Mouse (Mus musculus): ENCODE results near the gene Gm16181. TPM values are rescaled to one million over a fixed set of nuclear protein-coding genes. Genes with fewer than 3 reads are reported as not detected.

Gene Gm16181
- total RNA-seq, 2 experiments from 2014 or later, result not detected

DNA sequence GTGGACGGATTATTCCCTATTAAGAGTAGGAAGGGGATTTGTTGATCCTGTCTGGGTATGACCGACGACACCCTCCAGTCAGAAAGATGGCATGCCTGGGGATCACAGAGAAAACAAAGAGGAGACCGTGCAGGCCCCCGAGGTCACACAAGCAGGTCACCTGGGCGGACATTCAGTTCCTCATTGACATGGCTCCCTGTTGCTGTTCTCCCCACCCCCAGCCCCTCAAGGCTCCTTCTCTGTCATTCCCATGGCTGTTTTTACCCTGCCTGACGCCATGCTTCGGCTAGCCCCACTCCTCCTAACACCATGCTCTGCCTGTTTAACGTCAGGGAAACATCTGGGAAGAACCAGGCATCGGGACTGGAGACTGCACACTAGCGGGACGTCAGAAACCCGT, 41.0 kb downstream of the Gm16181 start:
- no peak for DNase-seq (ENCODE audit: low spot score in 2 of 2)
- no peak for TF ChIP-seq CTCF (conservative IDR thresholded peaks at IDR 0.05)
- H3K4me3 ChIP-seq, result no peak overlapping the region
- no peak overlapping the region for H3K27ac ChIP-seq

DNA sequence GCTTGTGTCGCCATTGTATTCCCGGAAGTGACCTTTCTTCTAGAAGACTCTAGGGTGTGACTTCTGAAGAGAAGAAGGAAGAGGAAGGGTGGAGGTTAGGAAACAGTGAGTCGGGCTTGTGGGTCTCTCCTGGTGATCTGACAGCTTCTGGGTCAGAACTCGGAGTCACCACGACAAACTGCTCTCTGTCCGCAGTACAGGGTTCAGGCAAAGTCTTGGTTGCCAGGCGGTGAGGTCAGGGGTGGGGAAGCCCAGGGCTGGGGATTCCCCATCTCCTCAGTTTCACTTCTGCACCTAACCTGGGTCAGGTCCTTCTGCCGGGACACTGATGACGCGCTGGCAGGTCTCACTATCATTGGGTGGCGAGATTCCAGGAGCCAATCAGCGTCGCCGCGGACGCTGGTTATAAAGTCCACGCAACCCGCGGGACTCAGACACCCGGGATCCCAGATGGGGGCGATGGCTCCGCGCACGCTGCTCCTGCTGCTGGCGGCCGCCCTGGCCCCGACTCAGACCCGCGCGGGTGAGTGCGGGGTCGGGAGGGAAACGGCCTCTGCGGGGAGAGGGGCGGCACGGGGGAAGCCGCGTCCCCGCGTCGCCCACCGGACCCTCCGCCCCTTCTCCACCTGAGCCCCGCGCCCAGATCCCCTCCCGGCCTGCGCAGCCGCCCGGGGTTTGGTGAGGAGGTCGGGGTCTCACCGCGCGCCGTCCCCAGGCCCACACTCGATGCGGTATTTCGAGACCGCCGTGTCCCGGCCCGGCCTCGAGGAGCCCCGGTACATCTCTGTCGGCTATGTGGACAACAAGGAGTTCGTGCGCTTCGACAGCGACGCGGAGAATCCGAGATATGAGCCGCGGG, 42.3 kb downstream of the Gm16181 start, which contains the start of gene H2-D1:
Gene H2-D1, plus strand, starts transcription at position 67 of the 859 bp plus-strand sequence.
- TF ChIP-seq CTCF (conservative IDR thresholded peaks at IDR 0.05), result no peak
- Histone ChIP-seq H3K4me3 (peak within 1 kb of the TSS; percentile 61), H3K27ac (peak within 1 kb of the TSS; percentile 10; the same call in 1 of the 2 replicates)
- DNase-seq (ENCODE audit: low spot score in 2 of 2), result peak; percentile 94 to 99

DNA sequence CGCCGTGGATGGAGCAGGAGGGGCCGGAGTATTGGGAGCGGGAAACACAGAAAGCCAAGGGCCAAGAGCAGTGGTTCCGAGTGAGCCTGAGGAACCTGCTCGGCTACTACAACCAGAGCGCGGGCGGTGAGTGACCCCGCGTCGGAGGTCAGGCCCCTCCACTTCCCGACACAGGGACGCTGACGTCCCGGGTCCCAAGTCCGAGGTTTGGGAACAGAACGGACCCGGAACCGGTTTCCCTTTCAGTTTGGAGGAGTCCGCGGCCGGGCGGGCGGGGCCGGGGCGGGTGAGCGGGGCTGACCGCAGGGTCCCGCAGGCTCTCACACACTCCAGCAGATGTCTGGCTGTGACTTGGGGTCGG, 42.9 kb downstream of the Gm16181 start:
- H3K4me3 ChIP-seq, result peak overlapping the region; percentile 61
- TF ChIP-seq CTCF (conservative IDR thresholded peaks at IDR 0.05), result no peak
- DNase-seq (ENCODE audit: low spot score in 2 of 2), result no peak
- H3K27ac ChIP-seq, result peak overlapping the region; percentile 10; the same call in 1 of the 2 replicates

DNA sequence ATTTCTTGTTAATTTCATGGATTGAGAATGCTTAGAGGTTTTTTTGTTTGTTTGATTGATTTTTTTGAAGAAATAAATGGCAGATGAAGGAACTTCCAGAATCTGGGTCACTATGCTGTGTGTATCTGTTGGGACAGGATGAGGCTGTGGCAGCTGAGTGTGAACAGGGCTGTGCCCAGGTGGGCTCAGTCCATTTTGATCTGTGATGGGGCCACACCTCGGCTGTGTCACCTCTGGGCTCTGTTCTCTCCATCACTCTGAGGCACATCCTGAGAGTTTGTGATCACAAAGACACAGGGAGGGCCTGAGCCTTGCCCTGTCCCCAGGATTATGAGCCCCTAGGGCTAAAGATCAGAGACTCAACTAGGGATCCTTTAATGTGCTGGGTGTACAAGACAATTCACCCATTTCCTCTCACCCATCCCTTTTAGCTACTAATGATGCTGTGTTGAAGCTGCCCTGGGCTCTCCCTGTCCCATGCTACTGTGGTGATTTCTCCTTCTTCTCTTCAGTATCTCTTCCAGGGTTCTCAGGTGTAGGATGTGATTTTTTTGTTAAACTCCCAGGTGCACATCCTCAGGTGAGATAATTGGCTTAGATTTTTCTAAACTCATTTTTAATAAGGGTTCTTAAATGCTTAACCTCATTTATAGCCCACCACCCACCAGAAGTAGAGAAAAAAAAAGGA, 46.9 kb downstream of the Gm16181 start:
- Histone ChIP-seq H3K27ac (no peak overlapping the region), H3K4me3 (no peak overlapping the region)
- TF ChIP-seq CTCF (conservative IDR thresholded peaks at IDR 0.05), result no peak
- DNase-seq (ENCODE audit: low spot score in 2 of 2), result no peak

DNA sequence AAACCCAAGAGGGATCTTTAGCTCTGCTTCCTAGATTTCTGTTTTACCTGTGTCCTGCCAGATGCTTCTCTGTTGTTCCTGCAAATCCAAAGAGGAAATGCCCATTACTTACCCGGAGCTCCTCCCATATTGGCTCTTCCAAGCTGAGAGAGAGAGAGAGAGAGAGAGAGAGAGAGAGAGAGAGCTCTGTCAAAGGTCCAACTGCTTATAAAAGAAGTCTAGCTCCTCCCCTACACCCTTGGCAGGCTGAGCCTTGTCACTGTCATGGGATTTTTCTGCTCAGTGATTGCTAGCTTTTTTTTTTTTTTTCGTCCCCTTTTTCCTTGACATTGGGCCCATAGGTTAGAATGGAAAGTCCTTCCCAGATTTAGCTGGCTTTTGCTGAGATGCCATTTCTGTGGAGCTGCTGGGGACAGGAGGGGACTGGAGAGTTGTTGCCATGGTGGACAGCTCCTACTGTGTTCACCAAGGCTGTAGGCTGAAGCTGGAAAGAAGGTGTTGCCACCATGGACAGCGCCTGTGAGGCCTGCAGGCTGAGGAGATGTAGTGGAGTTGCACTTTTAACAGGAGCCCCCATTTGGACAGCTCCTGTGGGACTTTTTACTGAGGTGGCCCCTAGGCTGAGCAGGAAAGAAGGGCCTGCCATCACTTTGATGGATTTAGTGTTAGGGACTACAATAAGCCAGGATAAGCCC, 49.2 kb downstream of the Gm16181 start:
- no peak for TF ChIP-seq CTCF (conservative IDR thresholded peaks at IDR 0.05)
- H3K27ac ChIP-seq, result no peak overlapping the region
- DNase-seq (ENCODE audit: low spot score in 2 of 2), result no peak

DNA sequence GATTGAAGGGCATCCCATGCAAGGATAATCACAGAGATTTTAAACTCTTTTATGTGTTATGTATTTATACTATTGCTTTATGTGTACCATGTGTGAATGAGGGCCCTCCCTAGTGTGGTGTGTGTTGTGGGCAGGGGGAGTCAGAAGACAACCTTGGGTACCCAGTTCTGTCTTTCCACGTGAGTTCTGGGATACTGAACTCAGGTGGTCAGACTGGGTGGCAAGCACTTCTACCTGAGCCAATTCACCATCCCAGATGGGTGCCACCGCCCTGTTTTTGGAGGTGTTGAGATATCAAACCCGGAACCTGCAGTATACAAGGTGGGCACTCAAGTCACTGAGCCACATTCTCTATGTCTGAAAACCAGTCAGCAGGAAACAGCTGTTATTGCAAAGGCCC, 51.6 kb downstream of the Gm16181 start:
- no peak for DNase-seq (ENCODE audit: low spot score in 2 of 2)

More for the DNA sequence above, 49.2 kb downstream of the Gm16181 start:
- no peak overlapping the region for H3K4me3 ChIP-seq

More for the DNA sequence above, 51.6 kb downstream of the Gm16181 start:
- Histone ChIP-seq H3K4me3 (no peak overlapping the region), H3K27ac (no peak overlapping the region)
- no peak for TF ChIP-seq CTCF (conservative IDR thresholded peaks at IDR 0.05)

Small RNA genes within 50 kb of the gene (microRNA-seq; reads per million reads assigned to microRNA genes)
- gene Mir6973a (0 reads per million in 2 experiments), gene Mir6974 (0 reads per million in 2 experiments), gene Mir6975 (0.92 to 1.3 reads per million in 2 experiments), gene Mir8094 (0 to 0.18 reads per million in 2 experiments)

Other genes with a start within 250 kb of the Gm16181 start
- 10 to 100 TPM; 16.9 to 18.1 TPM for gene Hspa1a, start 248.7 kb upstream of the Gm16181 start, total RNA-seq (2021)
- gene Hspa1l, start 248.1 kb upstream of the Gm16181 start, total RNA-seq (2021), result under 1 TPM; 0.44 to 0.49 TPM
- 10 to 100 TPM; 15.9 to 21.8 TPM for gene Lsm2, start 239.0 kb upstream of the Gm16181 start, total RNA-seq (2021)
- gene Vars, start 219.8 kb upstream of the Gm16181 start, total RNA-seq (2021), result 10 to 100 TPM; 48.2 to 55.1 TPM
- gene Vwa7, start 204.3 kb upstream of the Gm16181 start, total RNA-seq (2021), result under 1 TPM; 0.20 to 0.26 TPM
- under 1 TPM in 1 of 2 experiments, not detected in 1; 0.67 TPM for gene Sapcd1, start 192.8 kb upstream of the Gm16181 start, total RNA-seq (2021)
- 1 to 10 TPM in 1 of 2 experiments, under 1 TPM in 1; 0.26 to 1.1 TPM for gene Msh5, start 174.1 kb upstream of the Gm16181 start, total RNA-seq (2021)
- 1 to 10 TPM; 9.2 to 9.6 TPM for gene Clic1, start 170.9 kb upstream of the Gm16181 start, total RNA-seq (2021)
- gene Ddah2, start 161.8 kb upstream of the Gm16181 start, total RNA-seq (2021), result 10 to 100 TPM; 13.7 to 15.8 TPM
- gene Ly6g6c, start 155.4 kb upstream of the Gm16181 start, total RNA-seq (2021), result not detected
- not detected for gene Mpig6b, start 154.7 kb upstream of the Gm16181 start, total RNA-seq (2021)
- gene Ly6g6e, start 143.9 kb upstream of the Gm16181 start, total RNA-seq (2021), result 1 to 10 TPM; 2.5 to 3.5 TPM
- 1 to 10 TPM; 1.1 TPM for gene Ly6g6d, start 142.8 kb upstream of the Gm16181 start, total RNA-seq (2021)
- gene Ly6g6f, start 135.2 kb upstream of the Gm16181 start, total RNA-seq (2021), result under 1 TPM in 1 of 2 experiments, not detected in 1; 0.52 TPM
- gene Abhd16a, start 131.6 kb upstream of the Gm16181 start, total RNA-seq (2021), result 100 to 1,000 TPM; 110 to 113 TPM
- gene Ly6g5c, start 112.6 kb upstream of the Gm16181 start, total RNA-seq (2021), result not detected
- gene Ly6g5b, start 105.4 kb upstream of the Gm16181 start, total RNA-seq (2021), result under 1 TPM in 1 of 2 experiments, not detected in 1; 0.54 TPM
- 10 to 100 TPM; 15.0 to 15.9 TPM for gene Gpank1, start 99.4 kb upstream of the Gm16181 start, total RNA-seq (2021)
- gene Csnk2b, start 98.8 kb upstream of the Gm16181 start, total RNA-seq (2021), result 100 to 1,000 TPM; 170 to 178 TPM
- gene D17H6S53E, start 94.5 kb upstream of the Gm16181 start, total RNA-seq (2021), result 10 to 100 TPM; 25.2 to 29.3 TPM
- gene Apom, start 88.8 kb upstream of the Gm16181 start, total RNA-seq (2021), result under 1 TPM; 0.37 to 0.49 TPM
- 100 to 1,000 TPM; 320 to 334 TPM for gene Bag6, start 85.7 kb upstream of the Gm16181 start, total RNA-seq (2021)
- 100 to 1,000 TPM; 339 to 370 TPM for gene Prrc2a, start 55.9 kb upstream of the Gm16181 start, total RNA-seq (2021)
- gene Aif1, start 44.8 kb upstream of the Gm16181 start, total RNA-seq (2021), result 10 to 100 TPM; 11.1 to 11.8 TPM
- gene Lst1, start 32.4 kb upstream of the Gm16181 start, total RNA-seq (2021), result 1 to 10 TPM; 6.2 to 8.6 TPM
- gene Ltb, start 26.4 kb upstream of the Gm16181 start, total RNA-seq (2021), result under 1 TPM; 0.76 to 0.77 TPM
- not detected for gene Tnf, start 18.8 kb upstream of the Gm16181 start, total RNA-seq (2021)
- under 1 TPM; 0.54 to 0.59 TPM for gene Lta, start 15.5 kb upstream of the Gm16181 start, total RNA-seq (2021)
- 100 to 1,000 TPM; 615 to 646 TPM for gene Atp6v1g2, start 12.8 kb downstream of the Gm16181 start, total RNA-seq (2021)
- gene Nfkbil1, start 15.0 kb downstream of the Gm16181 start, total RNA-seq (2021), result 10 to 100 TPM; 13.3 to 15.1 TPM
- 100 to 1,000 TPM; 230 to 239 TPM for gene Ddx39b, start 20.9 kb downstream of the Gm16181 start, total RNA-seq (2021)
- gene H2-D1, start 41.9 kb downstream of the Gm16181 start, total RNA-seq (2021), result 10 to 100 TPM; 15.7 to 21.2 TPM
- gene H2-Q1, start 99.6 kb downstream of the Gm16181 start, total RNA-seq (2021), result under 1 TPM; 0.13 to 0.47 TPM
- gene H2-Q2, start 121.4 kb downstream of the Gm16181 start, total RNA-seq (2021), result under 1 TPM in 1 of 2 experiments, not detected in 1; 0.38 TPM
- 1 to 10 TPM; 1.7 to 2.3 TPM for gene H2-Q4, start 158.8 kb downstream of the Gm16181 start, total RNA-seq (2021)
- not detected for gene H2-Q6, start 204.0 kb downstream of the Gm16181 start, total RNA-seq (2021)
- under 1 TPM; 0.69 to 0.79 TPM for gene H2-Q7, start 218.3 kb downstream of the Gm16181 start, total RNA-seq (2021)
- gene H2-Q10, start 249.3 kb downstream of the Gm16181 start, total RNA-seq (2021), result under 1 TPM; 0.12 to 0.15 TPM

Data from layer of hippocampus, adult 2 months (tissue).